Mouse (Mus musculus) CD8-positive naive resting alpha-beta T cell, adult 2 months (primary cell): ENCODE measurements around the gene Cipc.

Experiments used
- DNase-seq, 2 experiments: peaks; one replicate each; pipeline ENCODE4 v3.0.0; 2022; ENCODE audit warnings: low read depth in 2 of 2, low spot score in 2 of 2

Cipc gene

DNA sequence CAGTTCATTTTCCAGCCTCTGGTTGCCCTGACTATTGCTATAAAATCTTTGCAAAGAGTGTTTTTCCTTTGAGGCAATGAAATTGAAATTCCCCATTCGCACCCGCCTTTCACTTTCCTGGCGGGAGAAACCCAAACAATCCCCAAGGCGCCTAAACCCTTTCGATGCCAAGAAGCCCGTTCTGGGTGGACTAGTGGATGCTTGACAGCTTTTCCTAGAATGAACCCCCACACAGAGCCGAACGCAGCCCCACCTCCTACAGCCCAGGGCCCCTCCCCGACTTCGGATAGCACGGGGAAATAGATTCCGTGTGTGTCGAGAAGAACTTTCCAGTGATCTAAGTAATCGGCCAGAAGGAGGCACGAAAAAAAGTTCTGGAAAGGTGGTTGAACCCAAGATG is 42.5 kb downstream of the Cipc start:
- DNase-seq, result no peak

- DNase-seq, result no peak
Measured at GRCm38 (mm10) chr12:86989890-86990754, 43.3 kb downstream of the Cipc start, which contains the start of gene Zdhhc22. Gene Zdhhc22, minus strand, starts transcription at chr12:86990430.

GRCm38 (mm10) chr12:86990755-86991110 is 43.9 kb downstream of the Cipc start:
- DNase-seq, result no peak

DNA sequence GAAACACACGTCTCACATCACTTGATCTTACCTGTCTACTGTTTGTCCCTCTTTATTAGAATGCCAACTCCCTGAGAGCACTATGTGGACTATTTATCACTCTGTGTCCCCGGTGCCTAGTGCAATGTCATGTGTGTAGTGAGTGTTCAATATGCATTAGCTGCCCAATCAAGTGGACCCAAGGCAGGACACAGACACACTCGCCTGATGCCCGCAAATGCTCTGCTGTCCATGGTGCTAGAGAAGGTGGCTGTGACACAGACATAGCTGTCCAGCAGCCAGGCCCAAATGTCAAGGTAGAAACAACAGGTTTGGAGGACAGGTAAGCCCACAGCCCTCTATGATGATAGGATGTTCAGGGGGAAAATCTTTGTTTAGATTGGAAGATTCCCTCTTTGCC is 47.3 kb downstream of the Cipc start:
- no peak for DNase-seq

DNA sequence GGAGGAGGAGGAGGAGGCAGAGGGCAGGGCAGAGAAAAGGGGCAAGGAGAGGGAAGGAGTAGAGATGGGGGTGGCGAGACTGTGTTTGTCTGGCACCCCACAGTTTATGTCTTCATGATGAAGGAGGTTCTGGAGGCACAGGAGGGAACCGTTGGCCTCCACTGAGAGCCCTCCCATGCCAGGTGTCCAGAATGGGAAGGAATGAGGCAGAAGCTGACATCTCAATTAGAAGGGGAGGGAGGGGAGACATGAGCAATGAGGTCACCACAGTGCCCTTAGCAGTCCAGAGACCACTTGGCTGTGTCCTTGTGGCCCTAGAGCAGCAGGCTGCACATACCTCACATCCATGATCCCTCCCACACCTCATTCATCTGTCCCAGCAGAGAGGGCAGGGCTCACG is 47.9 kb downstream of the Cipc start:
- no peak for DNase-seq

GRCm38 (mm10) chr12:86995931-86996330 is 49.1 kb downstream of the Cipc start:
- no peak for DNase-seq

DNA sequence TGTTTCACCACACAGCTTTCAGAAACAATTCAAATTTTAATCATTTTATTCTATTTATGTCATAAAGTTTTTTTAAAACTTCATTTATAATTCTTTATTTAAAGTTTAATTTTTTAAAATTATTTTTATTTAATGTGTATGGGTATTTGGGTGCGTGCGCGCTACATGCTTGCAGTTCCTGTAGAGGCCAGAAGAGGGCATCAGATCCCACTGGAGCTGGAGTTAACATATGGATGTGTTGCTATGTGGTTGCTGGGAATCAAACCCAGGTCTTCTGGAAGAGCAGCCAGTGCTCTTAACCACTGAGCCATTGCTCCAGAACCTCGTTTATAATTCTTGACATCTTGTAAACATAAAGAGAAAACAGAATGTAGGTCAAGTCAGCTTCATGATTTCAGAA is 51.9 kb downstream of the Cipc start:
- DNase-seq, result no peak

GRCm38 (mm10) chr12:86999283-86999820 is 52.5 kb downstream of the Cipc start:
- no peak for DNase-seq

GRCm38 (mm10) chr12:87000151-87000839 is 53.5 kb downstream of the Cipc start:
- DNase-seq, result no peak

GRCm38 (mm10) chr12:87000840-87001176 is 54.0 kb downstream of the Cipc start:
- no peak for DNase-seq

DNA sequence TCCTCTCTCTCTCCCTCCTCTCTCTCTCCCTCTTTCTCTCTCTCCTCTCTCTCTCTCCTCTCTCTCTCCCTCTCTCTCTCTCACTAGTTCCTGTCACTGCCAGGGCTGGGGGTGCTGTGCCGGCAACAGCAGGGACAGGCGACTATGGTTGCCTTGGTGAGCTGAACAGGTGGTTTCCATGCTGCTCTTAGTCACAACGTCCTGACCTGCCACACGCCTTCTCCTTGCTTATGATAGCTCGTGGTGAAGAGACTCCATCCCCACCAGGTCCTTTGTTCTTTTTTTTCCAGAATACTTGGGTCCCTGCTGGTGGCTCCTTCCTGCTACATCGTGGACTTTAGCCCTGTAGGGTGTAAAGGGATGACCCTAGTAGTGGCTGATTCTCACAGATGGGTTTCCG is 55.4 kb downstream of the Cipc start:
- DNase-seq, result no peak

- no peak for DNase-seq
Measured at GRCm38 (mm10) chr12:87002815-87003214, 56.0 kb downstream of the Cipc start.

DNA sequence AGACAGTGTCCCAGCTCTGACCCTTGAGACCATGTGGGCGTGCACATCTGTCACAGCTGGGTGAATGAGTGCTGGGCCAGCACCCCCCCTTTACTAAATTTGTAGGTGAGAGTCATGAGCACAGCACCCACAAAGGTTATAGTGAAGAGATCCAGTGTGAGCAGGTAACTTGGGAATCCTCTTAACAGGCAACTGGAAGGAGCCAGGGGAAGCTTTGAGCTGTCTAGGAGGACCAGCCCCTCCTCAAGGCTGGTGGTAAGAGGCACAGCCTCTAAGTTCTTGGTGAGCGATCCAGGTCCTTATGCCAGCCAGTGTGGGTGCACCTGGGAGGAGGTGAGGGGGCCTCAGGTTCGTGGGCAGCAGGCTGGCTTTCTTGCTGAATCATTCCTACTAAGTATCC is 56.8 kb downstream of the Cipc start:
- no peak for DNase-seq

DNA sequence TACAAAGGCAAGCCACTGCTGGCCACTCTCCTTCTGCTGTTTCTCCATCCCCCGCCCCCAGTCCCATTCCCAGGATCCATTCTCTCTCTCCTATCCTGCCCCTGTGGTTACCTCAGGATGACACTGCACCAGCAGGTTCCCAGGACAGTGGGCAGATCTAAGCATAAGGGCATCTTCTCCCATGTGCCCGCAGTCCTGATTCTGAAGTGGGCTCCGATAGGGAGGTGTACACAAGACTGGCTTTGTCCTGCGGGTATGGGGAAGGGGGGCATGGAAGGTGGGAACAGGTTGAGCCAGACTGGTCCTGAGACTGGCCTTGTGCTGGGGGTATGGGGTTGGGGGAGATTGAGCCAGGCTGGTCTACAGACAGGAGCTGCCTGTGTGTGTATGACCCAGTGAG is 57.8 kb downstream of the Cipc start:
- no peak for DNase-seq
